Mouse (Mus musculus): ENCODE measurements at regions not wholly inside any gene's neighbourhood (a gene's known extent, or its start where the extent isn't known, plus 50 kb on each side); places are given as distances from the start of the nearest gene placed in this dataset.

DNA sequence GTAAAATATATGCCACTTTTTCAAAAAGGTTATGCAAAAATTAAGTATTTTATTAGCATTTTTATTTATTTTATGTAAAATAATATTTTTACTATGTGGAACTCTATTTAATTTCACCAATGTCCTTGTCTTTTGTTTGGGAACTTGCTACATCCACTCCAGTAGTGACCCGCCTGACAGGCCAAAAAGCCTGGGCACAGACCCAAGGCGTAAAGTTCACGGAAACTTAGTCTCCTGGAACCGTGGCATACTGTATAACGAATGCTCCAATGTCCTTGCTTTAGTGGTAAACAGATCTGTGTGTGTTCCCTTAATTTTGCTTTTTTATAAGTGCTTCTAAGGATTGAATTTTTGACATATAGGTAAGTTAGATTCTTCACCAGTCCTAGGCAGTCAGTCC lies 476.2 kb upstream of the Fat3 start (continued):
- no peak for TF ChIP-seq E2F4 (IDR thresholded peaks at IDR 0.05; ENCODE audit: borderline replicate concordance, low read depth, low read length)
- TF ChIP-seq POLR2AphosphoS5 (IDR thresholded peaks at IDR 0.05; ENCODE audit: borderline replicate concordance, low read depth, low read length) = no peak

GRCm38 (mm10) chr9:16970373-16970772 lies 469.3 kb upstream of the Fat3 start:
- no peaks in the 10 kb centered on the region for H3K79me2 ChIP-seq (ENCODE audit: control insufficient read depth, insufficient read depth, low read length, poor library complexity)
- H3K27ac ChIP-seq (ENCODE audit: control insufficient read depth, low read depth, low read length) = no peak overlapping the region
- H3K9ac ChIP-seq (ENCODE audit: control insufficient read depth, low read depth, low read length, poor library complexity, severe bottlenecking) = no peak overlapping the region
- TF ChIP-seq USF2 (IDR thresholded peaks at IDR 0.05; ENCODE audit: borderline replicate concordance in 1 of 2, insufficient read depth in 1 of 2, low read depth in 1 of 2, low read length in 2 of 2) (no peak), POLR2A (IDR thresholded peaks at IDR 0.05; ENCODE audit: control insufficient read depth in 1 of 2, insufficient read depth in 1 of 2, low read depth in 1 of 2, low read length in 2 of 2, poor library complexity in 1 of 2) (no peak), ETS1 (IDR thresholded peaks at IDR 0.05; ENCODE audit: low read depth, low read length) (no peak), MEF2A (IDR thresholded peaks at IDR 0.05; ENCODE audit: extremely low read depth, insufficient replicate concordance, low read depth, low read length, poor library complexity, severe bottlenecking) (no peak), TBP (IDR thresholded peaks at IDR 0.05; ENCODE audit: low read depth, low read length) (no peak), MAZ (IDR thresholded peaks at IDR 0.05; ENCODE audit: low read depth, low read length) (no peak), MYB (IDR thresholded peaks at IDR 0.05; ENCODE audit: low read depth, low read length) (no peak), TAL1 (IDR thresholded peaks at IDR 0.05; ENCODE audit: low read length) (no peak), RCOR1 (IDR thresholded peaks at IDR 0.05; ENCODE audit: low read depth, low read length) (no peak), BHLHE40 (IDR thresholded peaks at IDR 0.05; ENCODE audit: borderline replicate concordance, low read depth, low read length) (no peak), NRF1 (IDR thresholded peaks at IDR 0.05; ENCODE audit: insufficient read depth, low read depth, low read length, poor library complexity, severe bottlenecking) (no peak), ZC3H11A (IDR thresholded peaks at IDR 0.05; ENCODE audit: low read depth, low read length) (no peak), ZMIZ1 (IDR thresholded peaks at IDR 0.05; ENCODE audit: low read depth, low read length) (no peak), ELF1 (IDR thresholded peaks at IDR 0.05; ENCODE audit: low read depth, low read length) (no peak), NELFE (IDR thresholded peaks at IDR 0.05; ENCODE audit: low read depth, low read length) (no peak), CTCF (IDR thresholded peaks at IDR 0.05 in 2 of 3, conservative IDR thresholded peaks at IDR 0.05 in 1 of 3; ENCODE audit: control insufficient read depth in 1 of 3, insufficient read depth in 1 of 3, low read depth in 2 of 3, low read length in 3 of 3, poor library complexity in 1 of 3, severe bottlenecking in 1 of 3) (no peak), UBTF (IDR thresholded peaks at IDR 0.05; ENCODE audit: borderline replicate concordance, insufficient read depth, low read depth, low read length) (no peak), KAT2A (conservative IDR thresholded peaks at IDR 0.05; ENCODE audit: low read depth, low read length) (no peak), MAX (IDR thresholded peaks at IDR 0.05; ENCODE audit: low read length) (no peak), MXI1 (IDR thresholded peaks at IDR 0.05; ENCODE audit: low read depth, low read length) (no peak)
- no peak overlapping the region for H3K4me3 ChIP-seq (ENCODE audit: control insufficient read depth in 1 of 2, insufficient read depth in 1 of 2, low read depth in 2 of 2, low read length in 2 of 2)
- DNase-seq (ENCODE audit: low read depth, low spot score) = no peak
- no peaks in the 10 kb centered on the region for H3K4me1 ChIP-seq (ENCODE audit: control insufficient read depth in 1 of 2, insufficient read depth in 2 of 2, low read length in 2 of 2)
- H3K27me3 ChIP-seq (ENCODE audit: control insufficient read depth in 1 of 2, insufficient read depth in 2 of 2, low read length in 2 of 2) = no peaks in the 10 kb centered on the region
- H3K36me3 ChIP-seq (ENCODE audit: control insufficient read depth in 1 of 2, insufficient read depth in 2 of 2, low read length in 2 of 2) = no peaks in the 10 kb centered on the region
- H3K9me3 ChIP-seq (replicated peaks; ENCODE audit: insufficient read depth, low read length) = no peaks in the 10 kb centered on the region
